Mouse (Mus musculus): Measurements from ENCODE around the gene Nelfa. TPM values are rescaled to one million over a fixed set of nuclear protein-coding genes. Genes with fewer than 3 reads are reported as not detected.

The Nelfa gene
- polyA plus RNA-seq (2015; fragmentation: Nextera tagmentation; extraction: Ambion mirVana): 20.8 and 22.4 TPM in 2 replicates

GRCm38 (mm10) chr5:33936120-33936707, at the start of gene Nelfa:
Gene Nelfa (minus strand): TSS chr5:33936413.

GRCm38 (mm10) chr5:33983309-33984121, 47.3 kb upstream of the Nelfa start, which contains the start of gene Gm1673:
Gene Gm1673 (plus strand): TSS chr5:33983433.

Small RNA genes within 50 kb of the gene (microRNA-seq; reads per million reads assigned to microRNA genes)
- 0 reads per million in 2 experiments for gene Mir7024

Other genes with a start within 250 kb of the Nelfa start
- 0.50 and 1.3 TPM in 2 replicates for gene Fgfr3, start 214.7 kb downstream of the Nelfa start, polyA plus RNA-seq (2015; fragmentation: Nextera tagmentation; extraction: Ambion mirVana)
- gene Letm1, start 153.6 kb downstream of the Nelfa start, polyA plus RNA-seq (2015; fragmentation: Nextera tagmentation; extraction: Ambion mirVana): 34.0 and 35.0 TPM in 2 replicates
- 10.8 and 11.3 TPM in 2 replicates for gene Nsd2, start 115.7 kb downstream of the Nelfa start, polyA plus RNA-seq (2015; fragmentation: Nextera tagmentation; extraction: Ambion mirVana)
- 18.5 and 23.2 TPM in 2 replicates for gene Gm1673, start 47.0 kb upstream of the Nelfa start, polyA plus RNA-seq (2015; fragmentation: Nextera tagmentation; extraction: Ambion mirVana)
- 0.28 and 1.8 TPM in 2 replicates for gene Nat8l, start 59.6 kb upstream of the Nelfa start, polyA plus RNA-seq (2015; fragmentation: Nextera tagmentation; extraction: Ambion mirVana)
- 3.9 and 7.0 TPM in 2 replicates for gene Poln, start 233.0 kb upstream of the Nelfa start, polyA plus RNA-seq (2015; fragmentation: Nextera tagmentation; extraction: Ambion mirVana)
- gene Haus3, start 233.1 kb upstream of the Nelfa start, polyA plus RNA-seq (2015; fragmentation: Nextera tagmentation; extraction: Ambion mirVana): 8.8 and 12.1 TPM in 2 replicates